Mouse (Mus musculus): ENCODE measurements around the gene Grk6.

- no peak for TF ChIP-seq CTCF (IDR thresholded peaks at IDR 0.05; ENCODE audit: low read depth, low read length)
- TF ChIP-seq GATA1 (IDR thresholded peaks at IDR 0.05; ENCODE audit: borderline replicate concordance, low read length), result no peak
- TF ChIP-seq TAL1 (conservative IDR thresholded peaks at IDR 0.05; ENCODE audit: low read depth, low read length), result no peak
- TF ChIP-seq POLR2AphosphoS5 (IDR thresholded peaks at IDR 0.05; ENCODE audit: insufficient replicate concordance, low read depth, low read length), result no peak
- TF ChIP-seq GATA2 (IDR thresholded peaks at IDR 0.05; ENCODE audit: borderline replicate concordance, low read depth, low read length), result no peak
Observed at GRCm38 (mm10) chr13:55502405-55502804, 57.5 kb downstream of the Grk6 start.
